ENCODE assay signal across 16 mouse cellular contexts in genomic region chr6:148918841-148919398, GRCm38 (mm10).
"Had no signal": no experiment of that assay in that cellular context is flagged by ENCODE, and none has a peak within 500 bp of the region (broad histone marks: within the 10 kb centered on the region; RNA-seq: fewer than 3 reads in every experiment).

No protein-coding gene starts in this region.

- H3K4me3 ChIP-seq: limb, embryonic 12.5 days; liver, embryonic 13.5 days; lung, embryonic 15.5 days; midbrain, embryonic 12.5 days; myocyte; neural tube, embryonic 15.5 days had no signal

- H3K36me3 ChIP-seq: neural tube, embryonic 15.5 days had no signal

- H3K4me2 ChIP-seq: limb, embryonic 12.5 days; liver, embryonic 13.5 days; lung, embryonic 15.5 days; midbrain, embryonic 12.5 days; neural tube, embryonic 15.5 days had no signal

- ATAC-seq: liver, postnatal 0 days had no signal

- H3K9ac ChIP-seq: limb, embryonic 12.5 days; liver, embryonic 13.5 days; liver, postnatal 0 days; lung, embryonic 15.5 days; midbrain, embryonic 12.5 days; neural tube, embryonic 15.5 days had no signal

- H3K9me3 ChIP-seq: limb, embryonic 12.5 days; liver, embryonic 13.5 days; lung, embryonic 15.5 days; midbrain, embryonic 12.5 days; neural tube, embryonic 15.5 days had no signal

- H3K27me3 ChIP-seq: limb, embryonic 12.5 days; liver, embryonic 13.5 days; lung, embryonic 15.5 days; midbrain, embryonic 12.5 days; neural tube, embryonic 15.5 days had no signal

- DNase-seq: kidney, postnatal 25 days; layer of hippocampus, adult 9-11 months; layer of hippocampus, postnatal 36 days; liver; liver, embryonic 13.5 days; liver, postnatal 0 days; lung, postnatal 14 days; right cerebral cortex, adult 18-20 months; right cerebral cortex, postnatal 25 days; thymus, postnatal 36 days had no signal

- H3K4me1 ChIP-seq: liver, embryonic 13.5 days; lung, embryonic 15.5 days; midbrain, embryonic 12.5 days; neural tube, embryonic 15.5 days had no signal

- H3K27ac ChIP-seq: limb, embryonic 12.5 days; liver, embryonic 13.5 days; lung, embryonic 15.5 days; macrophage; midbrain, embryonic 12.5 days; neural tube, embryonic 15.5 days had no signal
